Mouse (Mus musculus) frontal cortex, postnatal 25 days (tissue): Measurements from ENCODE around the gene Dlgap1.

ENCODE experiments used
- DNase-seq, 2 experiments: peaks; one replicate each; pipeline ENCODE4 v3.0.0; 2022; ENCODE audit warnings: low spot score in 2 of 2

Dlgap1 gene

GRCm38 (mm10) chr17:70172500-70173036 is 203.7 kb downstream of the Dlgap1 start:
- no peak for DNase-seq

GRCm38 (mm10) chr17:70173916-70174315 is 205.0 kb downstream of the Dlgap1 start:
- DNase-seq = no peak

GRCm38 (mm10) chr17:70191228-70191627 is 222.4 kb downstream of the Dlgap1 start:
- no peak for DNase-seq

- no peak for DNase-seq
Observed at GRCm38 (mm10) chr17:70222891-70223290, 254.0 kb downstream of the Dlgap1 start.

GRCm38 (mm10) chr17:70247342-70247741 is 278.5 kb downstream of the Dlgap1 start:
- no peak for DNase-seq

- DNase-seq = no peak
Observed at GRCm38 (mm10) chr17:70248250-70248649, 279.4 kb downstream of the Dlgap1 start.

GRCm38 (mm10) chr17:70252476-70252875 is 283.6 kb downstream of the Dlgap1 start:
- no peak for DNase-seq

GRCm38 (mm10) chr17:70256371-70256770 is 287.5 kb downstream of the Dlgap1 start:
- DNase-seq = no peak

- DNase-seq = no peak
Observed at GRCm38 (mm10) chr17:70263156-70263555, 294.3 kb downstream of the Dlgap1 start.

GRCm38 (mm10) chr17:70272125-70272524 is 303.3 kb downstream of the Dlgap1 start:
- DNase-seq = no peak

GRCm38 (mm10) chr17:70287708-70288107 is 318.8 kb downstream of the Dlgap1 start:
- no peak for DNase-seq

GRCm38 (mm10) chr17:70294106-70294505 is 325.2 kb downstream of the Dlgap1 start:
- no peak for DNase-seq

- no peak for DNase-seq
Observed at GRCm38 (mm10) chr17:70301941-70302478, 333.1 kb downstream of the Dlgap1 start.

GRCm38 (mm10) chr17:70302656-70303055 is 333.8 kb downstream of the Dlgap1 start:
- DNase-seq = no peak

- DNase-seq = no peak
Observed at GRCm38 (mm10) chr17:70305021-70305420, 336.1 kb downstream of the Dlgap1 start.

- DNase-seq = no peak
Observed at GRCm38 (mm10) chr17:70307418-70308176, 338.7 kb downstream of the Dlgap1 start.

- no peak for DNase-seq
Observed at GRCm38 (mm10) chr17:70308364-70309231, 339.7 kb downstream of the Dlgap1 start.

GRCm38 (mm10) chr17:70316327-70316726 is 347.5 kb downstream of the Dlgap1 start:
- no peak for DNase-seq

- DNase-seq = no peak
Observed at GRCm38 (mm10) chr17:70317779-70318178, 348.9 kb downstream of the Dlgap1 start.

- DNase-seq = no peak
Observed at GRCm38 (mm10) chr17:70321976-70322375, 353.1 kb downstream of the Dlgap1 start.

- DNase-seq = no peak
Observed at GRCm38 (mm10) chr17:70333440-70333839, 364.6 kb downstream of the Dlgap1 start.

- DNase-seq = no peak
Observed at GRCm38 (mm10) chr17:70334171-70334570, 365.3 kb downstream of the Dlgap1 start.
